Mouse (Mus musculus): ENCODE measurements at regions not wholly inside any gene's neighbourhood (a gene's known extent, or its start where the extent isn't known, plus 50 kb on each side); places are given as distances from the start of the nearest gene placed in this dataset.

- TF ChIP-seq MYOG (IDR thresholded peaks at IDR 0.05; ENCODE audit: control insufficient read depth in 1 of 3, insufficient read depth in 1 of 3, insufficient read length in 2 of 3, low read depth in 2 of 3) (no peak), POLR2A (IDR thresholded peaks at IDR 0.05; ENCODE audit: insufficient read length, low read depth) (no peak), POLR2AphosphoS2 (IDR thresholded peaks at IDR 0.05; ENCODE audit: insufficient read length, low read depth) (no peak), USF1 (IDR thresholded peaks at IDR 0.05; ENCODE audit: low read depth) (no peak), MAX (IDR thresholded peaks at IDR 0.05; ENCODE audit: low read depth) (no peak), E2F4 (IDR thresholded peaks at IDR 0.05; ENCODE audit: insufficient read depth) (no peak), TCF3 (IDR thresholded peaks at IDR 0.05; ENCODE audit: insufficient read length, low read depth) (no peak), TCF12 (IDR thresholded peaks at IDR 0.05; ENCODE audit: insufficient read depth, poor library complexity, severe bottlenecking) (no peak), CEBPB (IDR thresholded peaks at IDR 0.05; ENCODE audit: insufficient read depth, poor library complexity, severe bottlenecking) (no peak), REST (IDR thresholded peaks at IDR 0.05; ENCODE audit: insufficient read depth, insufficient read length) (no peak), MYOD1 (IDR thresholded peaks at IDR 0.05; ENCODE audit: control insufficient read depth in 1 of 3, insufficient read length in 2 of 3, low read depth in 2 of 3) (no peak), SRF (IDR thresholded peaks at IDR 0.05; ENCODE audit: control insufficient read depth, insufficient read length, low read depth) (no peak)
Observed at GRCm38 (mm10) chr2:51847964-51848363, 87.0 kb downstream of the Rbm43 start.
